Mouse (Mus musculus) cerebellum, adult 2 months (tissue): Measurements from ENCODE around the gene Cbx3.

ENCODE experiments used
- CTCF ChIP-seq: fragments of 200-500 bp; IDR thresholded peaks from 2 replicates; pipeline ENCODE4 v1.5.1; 2011; ENCODE audit warnings: low read depth, mild to moderate bottlenecking, control low read depth, low read length, moderate library complexity, borderline replicate concordance; ENCODE audit not compliant: insufficient read depth
- POLR2A ChIP-seq: fragments of 200-500 bp; IDR thresholded peaks from 2 replicates; pipeline ENCODE4 v1.6.1; 2011; ENCODE audit warnings: low read length, control low read depth, borderline replicate concordance; ENCODE audit not compliant: insufficient read depth

DNA sequence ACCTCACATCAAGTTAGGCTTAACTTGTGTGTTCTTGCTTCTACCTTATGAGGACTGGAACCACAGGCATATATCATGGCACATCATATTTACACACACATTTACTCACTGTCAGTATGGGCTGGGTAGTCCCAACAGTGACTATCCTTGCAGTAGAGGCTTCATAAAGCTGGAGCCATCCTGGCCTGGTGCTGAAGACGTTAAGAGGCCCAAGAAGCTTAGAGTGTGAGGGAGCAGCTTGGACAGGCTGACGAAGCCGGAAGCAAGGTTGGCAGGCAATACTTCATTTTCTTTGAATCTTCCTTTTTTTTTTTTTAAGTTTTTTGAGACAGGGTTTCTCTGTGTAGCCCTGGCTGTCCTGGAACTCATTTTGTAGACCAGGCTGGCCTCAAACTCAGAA, 13.7 kb downstream of the Cbx3 start:
- TF ChIP-seq CTCF (no peak), POLR2A (no peak)
